Mouse (Mus musculus) midbrain, embryonic 15.5 days (tissue): ENCODE measurements at regions not wholly inside any gene's neighbourhood (a gene's known extent, or its start where the extent isn't known, plus 50 kb on each side); places are given as distances from the start of the nearest gene placed in this dataset.
A peak's percentile ranks its signal among the peaks of the same experiment; 100 is the strongest.

Experiments
- ATAC-seq: fragments of 200-750 bp; cut with Nextera tagmentation; replicated peaks from 2 replicates; pipeline ENCODE4 v1.8.0; 2017; ENCODE audit warnings: moderate TSS enrichment
- H3K27ac ChIP-seq: fragments of 300-500 bp; sonication (generic); 2 replicates; pipeline ENCODE4 v1.5.1; 2015; ENCODE audit warnings: mild to moderate bottlenecking, inconsistent platforms
- H3K27me3 ChIP-seq: fragments of 300-500 bp; sonication (generic); replicated peaks from 2 replicates; pipeline ENCODE4 v1.6.1; 2015; ENCODE audit warnings: inconsistent platforms
- H3K36me3 ChIP-seq: fragments of 300-500 bp; sonication (generic); replicated peaks from 2 replicates; pipeline ENCODE4 v1.6.1; 2015; ENCODE audit warnings: inconsistent platforms
- H3K4me1 ChIP-seq: fragments of 300-500 bp; sonication (generic); 2 replicates; pipeline ENCODE4 v1.6.1; 2015; ENCODE audit warnings: inconsistent platforms
- H3K4me2 ChIP-seq: fragments of 300-500 bp; sonication (generic); 2 replicates; pipeline ENCODE4 v1.6.1; 2015; ENCODE audit warnings: inconsistent platforms, mild to moderate bottlenecking, moderate library complexity
- H3K4me3 ChIP-seq: fragments of 300-500 bp; sonication (generic); 2 replicates; pipeline ENCODE4 v1.5.1; 2015; ENCODE audit warnings: mild to moderate bottlenecking, inconsistent platforms
- H3K9ac ChIP-seq: fragments of 300-500 bp; sonication (generic); 2 replicates; pipeline ENCODE4 v1.6.1; 2015; ENCODE audit warnings: mild to moderate bottlenecking, inconsistent platforms
- H3K9me3 ChIP-seq: fragments of 300-500 bp; sonication (generic); 2 replicates; pipeline ENCODE4 v1.6.1; 2016; ENCODE audit warnings: inconsistent platforms
- WGBS: fragments of 180-500 bp; shearing (Covaris S2); methylation state at CpG from one replicate; pipeline ENCODE4 v1.1.7; 2015; ENCODE audit warnings: mixed read lengths; 5-methylcytosine and 5-hydroxymethylcytosine counted together

- Histone ChIP-seq H3K4me1 (no peaks in the 10 kb centered on the region), H3K9ac (no peak overlapping the region), H3K4me3 (no peak overlapping the region), H3K36me3 (no peaks in the 10 kb centered on the region), H3K4me2 (no peak overlapping the region), H3K9me3 (no peaks in the 10 kb centered on the region), H3K27ac (no peak overlapping the region), H3K27me3 (no peaks in the 10 kb centered on the region)
- 43% methylated on average over 2 of the region's 2 CpGs for WGBS
- peak; percentile 73; the same call in 1 of the 2 replicates for ATAC-seq
These were observed 432.4 kb upstream of the Gnpda2 start for GRCm38 (mm10) chr5:70024571-70024970.

DNA sequence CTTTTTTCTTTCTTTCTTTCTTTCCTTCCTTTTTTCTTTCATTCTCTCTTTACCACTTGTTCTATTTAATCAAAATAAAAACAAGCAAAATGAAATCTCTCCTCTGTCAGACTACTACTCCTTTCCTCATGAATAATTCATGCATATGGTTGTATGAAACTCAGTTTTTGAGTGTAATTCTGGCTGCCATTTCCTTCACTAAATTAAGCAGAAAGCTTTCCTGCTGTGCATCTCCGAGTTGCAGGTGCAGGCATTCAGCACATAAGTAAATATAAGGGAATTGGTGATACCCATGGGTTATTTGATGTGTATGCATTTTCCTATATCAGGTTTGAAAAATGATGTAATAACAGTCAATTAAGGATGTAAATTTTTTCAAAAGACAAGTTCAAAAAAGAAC is 419.8 kb upstream of the Gnpda2 start:
- Histone ChIP-seq H3K4me1 (no peaks in the 10 kb centered on the region), H3K27me3 (no peaks in the 10 kb centered on the region), H3K4me3 (no peak overlapping the region), H3K9me3 (no peaks in the 10 kb centered on the region), H3K4me2 (no peak overlapping the region), H3K27ac (no peak overlapping the region), H3K36me3 (no peaks in the 10 kb centered on the region), H3K9ac (no peak overlapping the region)
- ATAC-seq: no peak
- 29% methylated on average over 1 of the region's 1 CpGs for WGBS
